In the genomic region with DNA sequence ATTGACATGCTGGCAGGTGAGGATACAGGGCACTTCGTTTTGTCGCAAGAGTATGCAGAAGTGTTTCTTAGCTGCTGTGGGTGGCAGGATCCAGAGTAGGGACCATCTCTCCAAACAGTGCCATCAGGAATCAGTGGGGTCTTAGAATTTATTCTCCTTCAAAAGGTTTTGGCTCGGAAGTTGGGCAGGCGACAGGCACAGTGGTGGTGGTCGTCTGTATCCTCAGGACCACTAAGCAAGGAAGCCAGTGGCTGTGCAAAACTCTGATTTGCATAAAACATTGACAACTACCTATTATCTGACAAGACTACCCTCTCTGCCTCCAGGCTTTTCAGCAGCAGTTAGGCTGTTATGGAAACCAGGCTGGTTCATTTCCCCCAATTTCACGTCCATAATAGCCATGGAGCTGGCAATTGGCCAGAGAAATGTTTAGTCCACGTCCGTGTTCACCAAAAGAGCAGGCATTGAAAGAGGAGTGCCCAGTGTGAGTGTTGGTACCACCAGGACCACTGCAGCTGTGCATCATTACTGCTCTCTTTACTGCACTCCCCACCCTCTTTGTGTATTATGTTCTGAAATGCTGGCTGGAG, we compare ENCODE assay signal across 13 mouse cellular contexts.
DNase-seq lines count a peak whose midpoint lies in the region; ATAC-seq lines count a peak whose summit lies in the region.
"Had no signal": no experiment of that assay in that cellular context is flagged by ENCODE, and none has a peak within 500 bp of the region (broad histone marks: within the 10 kb centered on the region; RNA-seq: fewer than 3 reads in every experiment).

No protein-coding gene starts in this region.

- intact Hi-C loops in left cerebral cortex, postnatal 4 days (cut with DNase I): no loop called here

- WGBS in forebrain, embryonic 15.5 days: 2% methylated on average over 8 of the region's 8 CpGs
- 11% methylated on average over 8 of the region's 8 CpGs for WGBS in midbrain, embryonic 11.5 days

- no peaks in the 10 kb centered on the region for H3K27me3 ChIP-seq in forebrain, embryonic 15.5 days
- peaks cover 3% of the 10 kb centered on the region; the same call in 1 of the 2 replicates for H3K27me3 ChIP-seq in midbrain, embryonic 11.5 days (ENCODE audit: control insufficient read depth, insufficient read depth, low read length)

- peaks cover 27% of the 10 kb centered on the region for H3K4me1 ChIP-seq in forebrain, embryonic 15.5 days
- peaks cover 19% of the 10 kb centered on the region for H3K4me1 ChIP-seq in midbrain, embryonic 11.5 days (ENCODE audit: control insufficient read depth, insufficient read depth, low read length)
- H3K4me1 ChIP-seq: heart, embryonic 13.5 days had no signal

- no peaks in the 10 kb centered on the region for H3K9me3 ChIP-seq in forebrain, embryonic 15.5 days
- no peaks in the 10 kb centered on the region for H3K9me3 ChIP-seq in midbrain, embryonic 11.5 days (ENCODE audit: control insufficient read depth, low read length)
- H3K9me3 ChIP-seq: heart, embryonic 13.5 days had no signal

- peak; percentile 87 for ATAC-seq in forebrain, embryonic 15.5 days (replicated peaks)
- peak; percentile 67 for ATAC-seq in midbrain, embryonic 11.5 days (ENCODE audit: low FRiP score)
- ATAC-seq: activated CD4-positive, CD25-positive, alpha-beta regulatory T cell, adult 4 months had no signal

- no peaks in the 10 kb centered on the region for H3K36me3 ChIP-seq in forebrain, embryonic 15.5 days
- H3K36me3 ChIP-seq in midbrain, embryonic 11.5 days (ENCODE audit: control insufficient read depth, insufficient read depth, low read length): no peaks in the 10 kb centered on the region
- H3K36me3 ChIP-seq: heart, embryonic 13.5 days had no signal

- peak overlapping the region; percentile 31 for H3K4me2 ChIP-seq in forebrain, embryonic 15.5 days (replicated peaks)
- H3K4me2 ChIP-seq in midbrain, embryonic 11.5 days: peak overlapping the region; percentile 36
- H3K4me2 ChIP-seq: heart, embryonic 13.5 days had no signal

- no peak overlapping the region for H3K9ac ChIP-seq in forebrain, embryonic 15.5 days (replicated peaks)
- 0 out of 2 replicates have a peak overlapping the region, but pooled peaks have one; percentile 24 for H3K9ac ChIP-seq in midbrain, embryonic 11.5 days (ENCODE audit: low read length)
- H3K9ac ChIP-seq: heart, embryonic 13.5 days had no signal

- peak overlapping the region; percentile 91 for H3K27ac ChIP-seq in forebrain, embryonic 15.5 days (replicated peaks)
- peak overlapping the region; percentile 49 for H3K27ac ChIP-seq in midbrain, embryonic 11.5 days (ENCODE audit: low read depth, low read length)
- H3K27ac ChIP-seq: heart, embryonic 13.5 days had no signal

- DNase-seq in left cerebral cortex, postnatal 4 days: peak; percentile 17
- no peak for DNase-seq in left cerebral cortex, adult 9 months (ENCODE audit: low spot score in 2 of 2)
- peak; percentile 90 for DNase-seq in midbrain, embryonic 11.5 days (ENCODE audit: low spot score, missing footprints)
- peak; percentile 28 for DNase-seq in retina, embryonic 14.5 days (ENCODE audit: low spot score)
- no peak for DNase-seq in thymus, postnatal 0 days (ENCODE audit: low spot score)
- DNase-seq in adrenal gland, postnatal 25 days: no peak
- no peak for DNase-seq in yolk sac, embryonic 10.5 days (ENCODE audit: low spot score)
- DNase-seq: cerebellum, postnatal 14 days; gastrocnemius, postnatal 14 days had no signal

- H3K4me3 ChIP-seq in forebrain, embryonic 15.5 days: no peak overlapping the region
- no peak overlapping the region for H3K4me3 ChIP-seq in midbrain, embryonic 11.5 days (ENCODE audit: low read depth, low read length)
- H3K4me3 ChIP-seq: erythroblast, embryonic 14.5 days; heart, embryonic 13.5 days had no signal

Comparison
In these comparisons a context has a peak if more than half of its experiments do, and no peak if none do; other contexts are left out.
1. DNase-seq: peak in left cerebral cortex, postnatal 4 days (single experiment), midbrain, embryonic 11.5 days (single experiment) and retina, embryonic 14.5 days (single experiment); none in left cerebral cortex, adult 9 months (0 of 2), thymus, postnatal 0 days (single experiment), adrenal gland, postnatal 25 days (single experiment) and yolk sac, embryonic 10.5 days (single experiment).